Mouse (Mus musculus): ENCODE data around the gene Rhot2.

GRCm38 (mm10) chr17:25810890-25811289 lies 33.8 kb downstream of the Rhot2 start:
- TF ChIP-seq MEF2A (IDR thresholded peaks at IDR 0.05; ENCODE audit: borderline replicate concordance, low read depth, low read length) (no peak), TCF12 (IDR thresholded peaks at IDR 0.05; ENCODE audit: low read depth, low read length) (no peak)
